Mouse (Mus musculus): Measurements from ENCODE around the gene Brwd1. TPM values are rescaled to one million over a fixed set of nuclear protein-coding genes. Genes with fewer than 3 reads are reported as not detected.
"Not testable (repeated sequence)": the region's sequence is repeated elsewhere in the genome, so short reads cannot be mapped to it uniquely, and the experiment has no call there.

The Brwd1 gene
- polyA plus RNA-seq, 1 experiment from 2014 or later, result 97.7 TPM

GRCm38 (mm10) chr16:96110655-96111345 lies 28.5 kb upstream of the Brwd1 start:
- no peak overlapping the region for H3K9ac ChIP-seq (ENCODE audit: low read depth, low read length)
- ATAC-seq (replicated peaks; ENCODE audit: insufficient number of reproducible peaks, low FRiP score, low TSS enrichment), result no peak
- 86% methylated on average over 5 of the region's 5 CpGs for WGBS (ENCODE audit: insufficient replicate concordance)

DNA sequence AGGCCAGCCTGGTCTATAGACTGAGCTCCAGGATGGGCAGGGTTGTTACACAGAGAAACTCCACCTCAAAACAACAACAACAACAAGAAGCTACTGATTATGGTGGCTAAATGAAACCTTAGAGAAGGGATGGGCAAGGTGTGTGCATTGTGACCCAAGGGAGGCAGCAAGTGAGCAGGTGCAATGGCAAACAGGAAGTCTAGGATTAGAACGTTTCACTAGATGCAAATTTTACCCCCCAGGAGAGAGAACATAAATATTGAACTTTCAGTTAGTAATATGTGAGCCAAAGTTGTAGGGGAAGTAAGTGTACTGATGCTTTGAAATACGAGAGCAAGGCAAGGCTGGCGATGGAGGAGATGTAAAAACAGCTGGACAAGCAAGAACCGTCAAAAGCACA lies 27.3 kb upstream of the Brwd1 start:
- ATAC-seq (replicated peaks; ENCODE audit: insufficient number of reproducible peaks, low FRiP score, low TSS enrichment), result no peak
- Histone ChIP-seq H3K27ac (ENCODE audit: low read depth, low read length) (no peak overlapping the region), H3K4me2 (no peak overlapping the region), H3K9ac (ENCODE audit: low read depth, low read length) (no peak overlapping the region), H3K9me3 (replicated peaks; ENCODE audit: control insufficient read depth, low read length) (no peaks in the 10 kb centered on the region), H3K36me3 (ENCODE audit: control insufficient read depth, insufficient read depth, low read length) (no peaks in the 10 kb centered on the region), H3K4me1 (ENCODE audit: control insufficient read depth, insufficient read depth, low read length) (no peaks in the 10 kb centered on the region), H3K4me3 (ENCODE audit: low read depth, low read length) (no peak overlapping the region), H3K27me3 (ENCODE audit: control insufficient read depth, insufficient read depth, low read length) (no peaks in the 10 kb centered on the region)
- 60% methylated on average over 4 of the region's 4 CpGs for WGBS (ENCODE audit: insufficient replicate concordance)

More at GRCm38 (mm10) chr16:96110655-96111345, 28.5 kb upstream of the Brwd1 start:
- no peak overlapping the region for H3K27ac ChIP-seq (ENCODE audit: low read depth, low read length)
- no peaks in the 10 kb centered on the region for H3K4me1 ChIP-seq (ENCODE audit: control insufficient read depth, insufficient read depth, low read length)
- H3K4me2 ChIP-seq, result no peak overlapping the region
- no peaks in the 10 kb centered on the region for H3K27me3 ChIP-seq (ENCODE audit: control insufficient read depth, insufficient read depth, low read length)
- no peaks in the 10 kb centered on the region for H3K9me3 ChIP-seq (replicated peaks; ENCODE audit: control insufficient read depth, low read length)
- H3K36me3 ChIP-seq (ENCODE audit: control insufficient read depth, insufficient read depth, low read length), result no peaks in the 10 kb centered on the region
- H3K4me3 ChIP-seq (ENCODE audit: low read depth, low read length), result no peak overlapping the region

DNA sequence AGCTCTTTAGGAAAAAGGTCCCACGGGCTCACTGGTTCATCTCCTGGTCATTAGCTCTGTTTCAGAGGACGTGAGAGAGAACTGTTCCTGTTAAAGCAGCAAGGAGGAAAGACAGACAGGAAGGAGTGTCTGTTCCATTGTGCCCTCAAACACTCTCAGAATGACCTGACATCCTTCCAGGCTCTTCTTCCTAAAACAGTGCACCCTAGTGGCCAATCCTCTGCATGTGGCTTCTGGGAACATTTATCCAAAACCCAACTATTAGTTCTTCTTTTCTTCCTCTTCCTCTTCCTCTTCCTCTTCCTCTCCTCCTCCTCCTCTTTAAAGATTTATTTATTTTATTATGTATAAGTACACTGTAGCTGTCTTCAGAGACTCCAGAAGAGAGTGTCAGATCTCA lies 20.7 kb upstream of the Brwd1 start:
- no peak for ATAC-seq (replicated peaks; ENCODE audit: insufficient number of reproducible peaks, low FRiP score, low TSS enrichment)
- Histone ChIP-seq H3K9me3 (replicated peaks; ENCODE audit: control insufficient read depth, low read length) (no peaks in the 10 kb centered on the region), H3K27ac (ENCODE audit: low read depth, low read length) (no peak overlapping the region), H3K36me3 (ENCODE audit: control insufficient read depth, insufficient read depth, low read length) (no peaks in the 10 kb centered on the region), H3K4me3 (ENCODE audit: low read depth, low read length) (no peak overlapping the region), H3K4me2 (no peak overlapping the region), H3K4me1 (ENCODE audit: control insufficient read depth, insufficient read depth, low read length) (no peaks in the 10 kb centered on the region), H3K27me3 (ENCODE audit: control insufficient read depth, insufficient read depth, low read length) (no peaks in the 10 kb centered on the region), H3K9ac (ENCODE audit: low read depth, low read length) (no peak overlapping the region)
- WGBS (ENCODE audit: insufficient replicate concordance), result 27% methylated on average over 2 of the region's 2 CpGs

DNA sequence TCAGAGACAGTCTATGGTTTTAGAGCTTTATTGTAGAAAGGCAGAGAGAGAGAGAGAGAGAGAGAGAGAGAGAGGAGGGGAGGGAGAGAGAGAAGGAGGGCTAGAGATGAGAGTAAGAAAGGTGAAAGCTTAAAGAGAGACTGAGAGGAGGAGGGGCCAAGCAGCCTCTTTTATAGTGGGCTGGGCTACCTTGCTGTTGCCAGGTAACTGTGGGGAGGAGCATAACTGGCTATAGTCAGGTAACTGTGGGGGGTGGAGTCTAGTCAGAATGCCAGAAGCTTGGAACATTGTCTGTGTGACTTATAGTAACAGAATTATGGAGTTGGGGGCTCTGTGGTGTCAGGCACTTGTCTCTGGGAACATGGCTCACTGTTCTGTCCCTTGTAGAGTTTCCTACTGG lies 15.5 kb upstream of the Brwd1 start:
- not testable (repeated sequence) for H3K4me3 ChIP-seq (ENCODE audit: low read depth, low read length); H3K4me2 ChIP-seq; ATAC-seq (replicated peaks; ENCODE audit: insufficient number of reproducible peaks, low FRiP score, low TSS enrichment); H3K9ac ChIP-seq (ENCODE audit: low read depth, low read length); H3K27ac ChIP-seq (ENCODE audit: low read depth, low read length); H3K4me1 ChIP-seq (ENCODE audit: control insufficient read depth, insufficient read depth, low read length); H3K9me3 ChIP-seq (replicated peaks; ENCODE audit: control insufficient read depth, low read length); H3K36me3 ChIP-seq (ENCODE audit: control insufficient read depth, insufficient read depth, low read length); H3K27me3 ChIP-seq (ENCODE audit: control insufficient read depth, insufficient read depth, low read length)

GRCm38 (mm10) chr16:96095966-96096365 lies 13.6 kb upstream of the Brwd1 start:
- Histone ChIP-seq H3K4me3 (ENCODE audit: low read depth, low read length) (no peak overlapping the region), H3K9ac (ENCODE audit: low read depth, low read length) (no peak overlapping the region), H3K9me3 (replicated peaks; ENCODE audit: control insufficient read depth, low read length) (no peaks in the 10 kb centered on the region), H3K27me3 (ENCODE audit: control insufficient read depth, insufficient read depth, low read length) (no peaks in the 10 kb centered on the region), H3K4me1 (ENCODE audit: control insufficient read depth, insufficient read depth, low read length) (peaks cover 11% of the 10 kb centered on the region; the same call in 1 of the 2 replicates), H3K27ac (ENCODE audit: low read depth, low read length) (no peak overlapping the region), H3K4me2 (no peak overlapping the region), H3K36me3 (ENCODE audit: control insufficient read depth, insufficient read depth, low read length) (no peaks in the 10 kb centered on the region)
- no peak for ATAC-seq (replicated peaks; ENCODE audit: insufficient number of reproducible peaks, low FRiP score, low TSS enrichment)
- 78% methylated on average over 5 of the region's 5 CpGs for WGBS (ENCODE audit: insufficient replicate concordance)

DNA sequence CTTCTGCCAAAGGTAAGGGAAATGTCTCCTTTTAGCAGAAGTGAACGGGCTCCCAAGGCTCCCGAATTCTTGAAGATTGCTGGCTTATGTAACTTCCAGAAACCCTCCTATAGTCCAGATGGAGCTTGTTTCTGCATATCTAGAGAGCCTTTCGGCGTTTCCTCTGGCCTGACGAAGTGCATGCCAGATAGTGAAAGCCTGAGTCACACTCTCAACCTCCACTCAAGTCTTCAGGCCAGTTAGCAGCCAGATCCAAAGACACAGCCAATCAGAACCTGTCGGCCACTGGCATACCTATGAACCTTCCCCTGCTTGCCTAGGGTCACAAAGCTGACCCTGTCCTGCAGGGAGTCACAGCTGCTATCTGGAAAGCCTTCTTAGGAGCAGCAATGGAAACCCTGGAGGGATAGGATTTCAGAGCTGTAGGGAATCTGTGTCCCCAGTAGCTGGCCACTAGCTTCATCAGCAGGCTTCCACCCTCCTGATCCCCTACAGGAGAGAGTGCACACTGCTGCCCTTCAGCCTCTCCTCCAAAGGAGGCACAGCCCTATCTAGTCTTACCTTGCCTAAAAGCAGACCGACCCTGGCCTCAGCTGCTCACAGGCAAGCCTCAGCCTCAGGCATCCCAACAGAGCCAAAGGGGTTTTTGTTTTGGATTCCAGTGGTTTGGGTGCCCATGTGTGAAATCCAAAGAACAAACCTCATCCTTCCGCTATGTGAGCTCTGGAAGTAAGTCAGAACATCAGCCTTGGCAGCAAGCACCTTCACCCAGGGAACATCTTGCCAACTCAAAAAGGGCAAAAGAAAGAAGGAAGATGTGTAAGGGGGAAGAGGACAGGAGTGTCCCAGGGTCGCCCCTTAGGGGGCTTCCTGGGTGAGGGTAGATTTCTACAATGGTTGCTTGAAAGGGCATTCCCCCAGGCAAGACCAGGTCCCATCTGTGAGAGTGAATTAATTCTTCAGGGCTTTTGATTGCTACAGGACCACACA lies 9.5 kb upstream of the Brwd1 start:
- H3K36me3 ChIP-seq (ENCODE audit: control insufficient read depth, insufficient read depth, low read length), result no peaks in the 10 kb centered on the region
- H3K27me3 ChIP-seq (ENCODE audit: control insufficient read depth, insufficient read depth, low read length), result no peaks in the 10 kb centered on the region
- 0 out of 2 replicates have a peak overlapping the region, but pooled peaks have one; percentile 15 for H3K27ac ChIP-seq (ENCODE audit: low read depth, low read length)
- H3K4me3 ChIP-seq (ENCODE audit: low read depth, low read length), result no peak overlapping the region
- peaks cover 18% of the 10 kb centered on the region; the same call in 1 of the 2 replicates for H3K4me1 ChIP-seq (ENCODE audit: control insufficient read depth, insufficient read depth, low read length)
- no peak overlapping the region for H3K4me2 ChIP-seq
- no peaks in the 10 kb centered on the region for H3K9me3 ChIP-seq (replicated peaks; ENCODE audit: control insufficient read depth, low read length)
- H3K9ac ChIP-seq (ENCODE audit: low read depth, low read length), result peak overlapping the region; percentile 12; the same call in 1 of the 2 replicates
- WGBS (ENCODE audit: insufficient replicate concordance), result 32% methylated on average over 9 of the region's 9 CpGs
- no peak for ATAC-seq (replicated peaks; ENCODE audit: insufficient number of reproducible peaks, low FRiP score, low TSS enrichment)

GRCm38 (mm10) chr16:96088120-96088519 lies 5.8 kb upstream of the Brwd1 start:
- no peak overlapping the region for H3K4me3 ChIP-seq (ENCODE audit: low read depth, low read length)
- H3K27ac ChIP-seq (ENCODE audit: low read depth, low read length), result no peak overlapping the region
- no peaks in the 10 kb centered on the region for H3K27me3 ChIP-seq (ENCODE audit: control insufficient read depth, insufficient read depth, low read length)
- H3K36me3 ChIP-seq (ENCODE audit: control insufficient read depth, insufficient read depth, low read length), result no peaks in the 10 kb centered on the region
- no peak overlapping the region for H3K4me2 ChIP-seq
- no peak for ATAC-seq (replicated peaks; ENCODE audit: insufficient number of reproducible peaks, low FRiP score, low TSS enrichment)
- WGBS (ENCODE audit: insufficient replicate concordance), result 63% methylated on average over 5 of the region's 5 CpGs
- no peaks in the 10 kb centered on the region for H3K9me3 ChIP-seq (replicated peaks; ENCODE audit: control insufficient read depth, low read length)
- no peak overlapping the region for H3K9ac ChIP-seq (ENCODE audit: low read depth, low read length)
- H3K4me1 ChIP-seq (ENCODE audit: control insufficient read depth, insufficient read depth, low read length), result peaks cover 22% of the 10 kb centered on the region

DNA sequence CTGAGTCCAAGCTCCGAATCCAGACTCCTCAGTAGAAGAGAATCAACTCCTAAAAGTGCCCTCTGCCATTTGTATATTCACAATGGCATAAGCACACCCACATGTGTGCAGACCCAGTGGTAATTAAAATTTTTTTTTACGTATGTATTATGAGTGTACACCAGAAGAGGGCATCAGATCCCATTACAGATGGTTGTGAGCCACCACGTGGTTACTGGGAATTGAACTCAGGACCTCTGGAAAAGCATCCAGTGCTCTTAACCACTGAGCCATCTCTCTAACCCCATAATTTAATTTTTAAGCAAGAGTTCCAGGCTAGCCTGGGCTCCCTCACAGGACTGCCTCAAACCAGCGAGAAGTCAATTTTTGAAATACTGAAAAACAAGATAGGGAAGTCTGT lies 5.1 kb upstream of the Brwd1 start:
- H3K4me1 ChIP-seq (ENCODE audit: control insufficient read depth, insufficient read depth, low read length), result peaks cover 22% of the 10 kb centered on the region
- H3K4me3 ChIP-seq (ENCODE audit: low read depth, low read length), result no peak overlapping the region
- WGBS (ENCODE audit: insufficient replicate concordance), result 72% methylated on average over 4 of the region's 4 CpGs
- no peaks in the 10 kb centered on the region for H3K36me3 ChIP-seq (ENCODE audit: control insufficient read depth, insufficient read depth, low read length)
- H3K9ac ChIP-seq (ENCODE audit: low read depth, low read length), result no peak overlapping the region
- no peaks in the 10 kb centered on the region for H3K9me3 ChIP-seq (replicated peaks; ENCODE audit: control insufficient read depth, low read length)
- no peak for ATAC-seq (replicated peaks; ENCODE audit: insufficient number of reproducible peaks, low FRiP score, low TSS enrichment)
- H3K27ac ChIP-seq (ENCODE audit: low read depth, low read length), result no peak overlapping the region
- H3K4me2 ChIP-seq, result no peak overlapping the region
- H3K27me3 ChIP-seq (ENCODE audit: control insufficient read depth, insufficient read depth, low read length), result no peaks in the 10 kb centered on the region
